15 mouse cellular contexts compared by ENCODE assay signal in the genomic region with DNA sequence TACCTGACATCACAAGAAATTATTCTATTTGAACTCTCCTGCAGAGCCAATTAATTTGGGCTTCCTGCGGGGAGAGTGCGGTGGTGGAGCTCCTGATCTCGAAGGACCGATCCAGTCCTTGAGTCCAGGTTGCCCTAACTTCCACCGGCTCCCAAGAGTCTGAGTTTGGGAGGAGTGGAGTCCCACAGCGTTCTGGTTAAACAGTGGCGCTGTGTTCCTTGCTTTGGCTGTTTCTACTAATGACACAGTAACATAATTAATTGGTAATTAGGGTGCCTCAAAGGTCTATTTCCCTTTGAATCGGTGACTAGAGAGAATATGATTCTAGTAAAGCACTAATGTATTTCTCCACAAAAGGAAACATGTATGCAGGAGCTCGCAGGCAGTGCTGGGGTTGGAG.
DNase-seq lines count a peak whose midpoint lies in the region; ATAC-seq lines count a peak whose summit lies in the region.
"Had no signal": no experiment of that assay in that cellular context is flagged by ENCODE, and none has a peak within 500 bp of the region (broad histone marks: within the 10 kb centered on the region; RNA-seq: fewer than 3 reads in every experiment).

No protein-coding gene starts in this region.

- H3K9me3 ChIP-seq in heart, embryonic 13.5 days = no peaks in the 10 kb centered on the region
- H3K9me3 ChIP-seq in embryonic facial prominence, embryonic 10.5 days = no peaks in the 10 kb centered on the region
- no peaks in the 10 kb centered on the region for H3K9me3 ChIP-seq in hindbrain, embryonic 13.5 days
- H3K9me3 ChIP-seq in midbrain, embryonic 16.5 days (replicated peaks; ENCODE audit: control insufficient read depth, low read length, poor library complexity, severe bottlenecking) = no peaks in the 10 kb centered on the region
- H3K9me3 ChIP-seq: liver, embryonic 15.5 days had no signal

- no peak overlapping the region for H3K4me3 ChIP-seq in heart, embryonic 13.5 days
- no peak overlapping the region for H3K4me3 ChIP-seq in embryonic facial prominence, embryonic 10.5 days
- no peak overlapping the region for H3K4me3 ChIP-seq in hindbrain, embryonic 13.5 days
- no peak overlapping the region for H3K4me3 ChIP-seq in midbrain, embryonic 16.5 days (ENCODE audit: low read depth, low read length)
- H3K4me3 ChIP-seq: erythroblast, embryonic 14.5 days; liver, embryonic 15.5 days had no signal

- H3K4me2 ChIP-seq in heart, embryonic 13.5 days = 0 out of 2 replicates have a peak overlapping the region, but pooled peaks have one; percentile 31
- H3K4me2 ChIP-seq in hindbrain, embryonic 13.5 days = 0 out of 2 replicates have a peak overlapping the region, but pooled peaks have one; percentile 10
- H3K4me2 ChIP-seq in midbrain, embryonic 16.5 days (ENCODE audit: low read length) = no peak overlapping the region
- H3K4me2 ChIP-seq: liver, embryonic 15.5 days had no signal

- no peak for DNase-seq in heart, adult 8-10 months (ENCODE audit: low spot score)
- DNase-seq in embryonic facial prominence, embryonic 10.5 days (ENCODE audit: low spot score) = no peak
- no peak for DNase-seq in natural killer cell, adult 2 months (ENCODE audit: low spot score in 2 of 2)
- no peak for DNase-seq in frontal cortex, postnatal 25 days (ENCODE audit: low spot score in 2 of 2)
- DNase-seq in adrenal gland, postnatal 4 days (ENCODE audit: low spot score in 2 of 2) = no peak
- DNase-seq: cerebellum, adult 2 months; gastrocnemius, postnatal 10 days; kidney, adult 9 months; left cerebral cortex, postnatal 4 days; lung, postnatal 36 days had no signal

- no peak overlapping the region for H3K9ac ChIP-seq in heart, embryonic 13.5 days
- H3K9ac ChIP-seq in hindbrain, embryonic 13.5 days = peak overlapping the region; percentile 55; the same call in 1 of the 2 replicates
- H3K9ac ChIP-seq in midbrain, embryonic 16.5 days (ENCODE audit: low read depth, low read length) = no peak overlapping the region
- H3K9ac ChIP-seq: liver, embryonic 15.5 days had no signal

- peaks cover 26% of the 10 kb centered on the region for H3K4me1 ChIP-seq in heart, embryonic 13.5 days
- peaks cover 76% of the 10 kb centered on the region for H3K4me1 ChIP-seq in embryonic facial prominence, embryonic 10.5 days
- peaks cover 72% of the 10 kb centered on the region for H3K4me1 ChIP-seq in hindbrain, embryonic 13.5 days (replicated peaks)
- peaks cover 63% of the 10 kb centered on the region for H3K4me1 ChIP-seq in midbrain, embryonic 16.5 days (ENCODE audit: control insufficient read depth, insufficient read depth, low read length)
- H3K4me1 ChIP-seq: liver, embryonic 15.5 days had no signal

- H3K27ac ChIP-seq in heart, embryonic 13.5 days (replicated peaks) = no peak overlapping the region
- H3K27ac ChIP-seq in embryonic facial prominence, embryonic 10.5 days (replicated peaks) = peak overlapping the region; percentile 84
- H3K27ac ChIP-seq in hindbrain, embryonic 13.5 days = peak overlapping the region; percentile 87
- peak overlapping the region; percentile 88 for H3K27ac ChIP-seq in midbrain, embryonic 16.5 days (ENCODE audit: low read length)
- H3K27ac ChIP-seq: liver, embryonic 15.5 days had no signal

- no peaks in the 10 kb centered on the region for H3K36me3 ChIP-seq in heart, embryonic 13.5 days
- peaks cover 40% of the 10 kb centered on the region for H3K36me3 ChIP-seq in embryonic facial prominence, embryonic 10.5 days (replicated peaks)
- H3K36me3 ChIP-seq in hindbrain, embryonic 13.5 days = peaks cover 30% of the 10 kb centered on the region
- H3K36me3 ChIP-seq in midbrain, embryonic 16.5 days (ENCODE audit: control insufficient read depth, insufficient read depth, low read length) = peaks cover 15% of the 10 kb centered on the region
- H3K36me3 ChIP-seq: liver, embryonic 15.5 days had no signal

- 65% methylated on average over 9 of the region's 9 CpGs for WGBS in heart, embryonic 13.5 days
- 40% methylated on average over 9 of the region's 9 CpGs for WGBS in embryonic facial prominence, embryonic 10.5 days
- 31% methylated on average over 9 of the region's 9 CpGs for WGBS in hindbrain, embryonic 13.5 days
- WGBS in midbrain, embryonic 16.5 days = 28% methylated on average over 9 of the region's 9 CpGs

- no peak for ATAC-seq in heart, embryonic 13.5 days (ENCODE audit: extremely low read depth, insufficient number of reproducible peaks, low FRiP score, low TSS enrichment)
- no peak for ATAC-seq in hindbrain, embryonic 13.5 days (ENCODE audit: low FRiP score)
- ATAC-seq in midbrain, embryonic 16.5 days = peak; percentile 46; the same call in 1 of the 2 replicates

- H3K27me3 ChIP-seq in heart, embryonic 13.5 days (replicated peaks) = peaks cover 4% of the 10 kb centered on the region; the same call in 1 of the 2 replicates
- H3K27me3 ChIP-seq in embryonic facial prominence, embryonic 10.5 days (replicated peaks; ENCODE audit: low read depth, poor library complexity, severe bottlenecking) = no peaks in the 10 kb centered on the region
- no peaks in the 10 kb centered on the region for H3K27me3 ChIP-seq in hindbrain, embryonic 13.5 days
- H3K27me3 ChIP-seq in midbrain, embryonic 16.5 days (ENCODE audit: control insufficient read depth, insufficient read depth, low read depth, low read length) = no peaks in the 10 kb centered on the region
- H3K27me3 ChIP-seq: liver, embryonic 15.5 days had no signal
